Mouse (Mus musculus) MEL (cell line): ENCODE measurements around the gene Usf1. TPM values are rescaled to one million over a fixed set of nuclear protein-coding genes. Genes with fewer than 3 reads are reported as not detected.
A peak's percentile ranks its signal among the peaks of the same experiment; 100 is the strongest.

Experiments
- DNase-seq: peaks from one replicate; pipeline ENCODE4 v3.0.0; 2011; ENCODE audit warnings: low read depth, low spot score
- H3K27ac ChIP-seq: 2 replicates; pipeline ENCODE4 v1.5.1; 2012; ENCODE audit warnings: low read depth, mild to moderate bottlenecking, control low read depth, low read length, moderate library complexity; ENCODE audit not compliant: control insufficient read depth
- H3K27me3 ChIP-seq, 2 experiments: fragments of 150-350 bp in 1 of 2; sonication (generic) in 1 of 2; 2 replicates each; pipeline ENCODE4 v1.6.1; 2012; ENCODE audit warnings: low read length in 2 of 2, mild to moderate bottlenecking in 2 of 2, improper control_type of control experiment in 1 of 2, moderate library complexity in 1 of 2; ENCODE audit not compliant: insufficient read depth in 2 of 2, control insufficient read depth in 1 of 2
- H3K36me3 ChIP-seq, 2 experiments: 2 replicates each; pipeline ENCODE4 v1.6.1; 2012 to 2014; ENCODE audit warnings: low read length in 2 of 2, improper control_type of control experiment in 1 of 2, inconsistent platforms in 1 of 2, mild to moderate bottlenecking in 1 of 2; ENCODE audit not compliant: insufficient read depth in 2 of 2, control insufficient read depth in 1 of 2
- H3K4me1 ChIP-seq, 2 experiments: fragments of 150-350 bp in 1 of 2; sonication (generic) in 1 of 2; 2 replicates each; pipeline ENCODE4 v1.6.1; 2012; ENCODE audit warnings: low read length in 2 of 2, improper control_type of control experiment in 1 of 2, mild to moderate bottlenecking in 1 of 2; ENCODE audit not compliant: insufficient read depth in 2 of 2, control insufficient read depth in 1 of 2
- H3K4me3 ChIP-seq, 2 experiments: fragments of 150-350 bp in 1 of 2; sonication (generic) in 1 of 2; 2 replicates each; pipeline ENCODE4 v1.5.1; 2012; ENCODE audit warnings: low read depth in 2 of 2, low read length in 2 of 2, mild to moderate bottlenecking in 2 of 2, moderate library complexity in 2 of 2, control low read depth in 1 of 2, improper control_type of control experiment in 1 of 2; ENCODE audit not compliant: control insufficient read depth in 1 of 2, insufficient read depth in 1 of 2
- H3K79me2 ChIP-seq: 2 replicates; pipeline ENCODE4 v1.6.1; 2012; ENCODE audit warnings: mild to moderate bottlenecking, low read length, moderate library complexity; ENCODE audit not compliant: control insufficient read depth, poor library complexity, insufficient read depth
- H3K9ac ChIP-seq: 2 replicates; pipeline ENCODE4 v1.6.1; 2012; ENCODE audit warnings: low read depth, mild to moderate bottlenecking, control low read depth, low read length, moderate library complexity; ENCODE audit not compliant: control insufficient read depth, poor library complexity, severe bottlenecking
- H3K9me3 ChIP-seq: fragments of 150-350 bp; sonication (generic); replicated peaks from 2 replicates; pipeline ENCODE4 v1.6.1; 2012; ENCODE audit warnings: mild to moderate bottlenecking, low read length, improper control_type of control experiment, moderate library complexity; ENCODE audit not compliant: insufficient read depth
- BHLHE40 ChIP-seq: IDR thresholded peaks from 2 replicates; pipeline ENCODE4 v1.6.1; 2012; ENCODE audit warnings: low read depth, mild to moderate bottlenecking, inconsistent platforms, low read length, improper control_type of control experiment, borderline replicate concordance
- CHD1 ChIP-seq: IDR thresholded peaks from 2 replicates; pipeline ENCODE4 v1.6.1; 2012; ENCODE audit warnings: low read depth, mild to moderate bottlenecking, inconsistent platforms, low read length, improper control_type of control experiment
- CHD2 ChIP-seq: IDR thresholded peaks from 2 replicates; pipeline ENCODE4 v1.6.1; 2011; ENCODE audit warnings: low read length, improper control_type of control experiment
- CTCF ChIP-seq, 3 experiments: IDR thresholded peaks in 2 of 3; conservative IDR thresholded peaks in 1 of 3; 2 replicates each; pipeline ENCODE4 v1.5.1; 2011 to 2012; ENCODE audit warnings: low read length in 3 of 3, low read depth in 2 of 3, mild to moderate bottlenecking in 2 of 3, improper control_type of control experiment in 1 of 3, inconsistent platforms in 1 of 3, mixed read lengths in 1 of 3, moderate library complexity in 1 of 3; ENCODE audit not compliant: control insufficient read depth in 1 of 3, insufficient read depth in 1 of 3, poor library complexity in 1 of 3, severe bottlenecking in 1 of 3
- E2F4 ChIP-seq: IDR thresholded peaks from 2 replicates; pipeline ENCODE4 v1.6.1; 2011; ENCODE audit warnings: low read depth, low read length, improper control_type of control experiment, borderline replicate concordance
- ELF1 ChIP-seq: IDR thresholded peaks from 2 replicates; pipeline ENCODE4 v1.6.1; 2014; ENCODE audit warnings: low read depth, mild to moderate bottlenecking, inconsistent platforms, low read length, improper control_type of control experiment, moderate library complexity
- EP300 ChIP-seq, 2 experiments: IDR thresholded peaks; 2 replicates each; pipeline ENCODE4 v1.6.1; 2011; ENCODE audit warnings: improper control_type of control experiment in 2 of 2, low read length in 2 of 2, low read depth in 1 of 2, mild to moderate bottlenecking in 1 of 2
- ETS1 ChIP-seq: IDR thresholded peaks from 2 replicates; pipeline ENCODE4 v1.6.1; 2012; ENCODE audit warnings: low read depth, mild to moderate bottlenecking, inconsistent platforms, low read length, improper control_type of control experiment, moderate library complexity
- GABPA ChIP-seq: IDR thresholded peaks from 2 replicates; pipeline ENCODE4 v1.6.1; 2012; ENCODE audit warnings: low read depth, mild to moderate bottlenecking, inconsistent platforms, low read length, improper control_type of control experiment, moderate library complexity
- GATA1 ChIP-seq: IDR thresholded peaks from 2 replicates; pipeline ENCODE4 v1.6.1; 2011; ENCODE audit warnings: low read depth, low read length, improper control_type of control experiment
- HCFC1 ChIP-seq: IDR thresholded peaks from 2 replicates; pipeline ENCODE4 v1.6.1; 2012; ENCODE audit warnings: low read depth, mild to moderate bottlenecking, inconsistent platforms, low read length, improper control_type of control experiment, moderate library complexity
- JUND ChIP-seq: IDR thresholded peaks from 2 replicates; pipeline ENCODE4 v1.6.1; 2011; ENCODE audit warnings: low read depth, mild to moderate bottlenecking, improper control_type of control experiment, low read length
- KAT2A ChIP-seq: conservative IDR thresholded peaks from 2 replicates; pipeline ENCODE4 v1.6.1; 2012; ENCODE audit warnings: low read depth, low read length, improper control_type of control experiment, inconsistent platforms
- MAFK ChIP-seq: IDR thresholded peaks from 2 replicates; pipeline ENCODE4 v1.6.1; 2011; ENCODE audit warnings: low read depth, mild to moderate bottlenecking, low read length, improper control_type of control experiment, borderline replicate concordance
- MAX ChIP-seq: IDR thresholded peaks from 2 replicates; pipeline ENCODE4 v1.6.1; 2011; ENCODE audit warnings: low read length, improper control_type of control experiment
- MAZ ChIP-seq: IDR thresholded peaks from 2 replicates; pipeline ENCODE4 v1.6.1; 2012; ENCODE audit warnings: low read depth, mild to moderate bottlenecking, inconsistent platforms, low read length, improper control_type of control experiment
- MXI1 ChIP-seq: IDR thresholded peaks from 2 replicates; pipeline ENCODE4 v1.6.1; 2011; ENCODE audit warnings: mild to moderate bottlenecking, low read depth, low read length, improper control_type of control experiment
- MYB ChIP-seq: IDR thresholded peaks from 2 replicates; pipeline ENCODE4 v1.6.1; 2011; ENCODE audit warnings: mild to moderate bottlenecking, low read depth, low read length, improper control_type of control experiment
- MYC ChIP-seq: IDR thresholded peaks from 2 replicates; pipeline ENCODE4 v1.6.1; 2011; ENCODE audit warnings: low read depth, mild to moderate bottlenecking, low read length, improper control_type of control experiment, moderate library complexity
- NELFE ChIP-seq: IDR thresholded peaks from 2 replicates; pipeline ENCODE4 v1.6.1; 2011; ENCODE audit warnings: low read depth, low read length, improper control_type of control experiment
- NRF1 ChIP-seq: IDR thresholded peaks from 2 replicates; pipeline ENCODE4 v1.6.1; 2014; ENCODE audit warnings: low read depth, mild to moderate bottlenecking, inconsistent platforms, low read length, improper control_type of control experiment, moderate library complexity; ENCODE audit not compliant: poor library complexity, insufficient read depth, severe bottlenecking
- POLR2A ChIP-seq, 2 experiments: IDR thresholded peaks; 2 replicates each; pipeline ENCODE4 v1.6.1; 2011 to 2012; ENCODE audit warnings: low read length in 2 of 2, mild to moderate bottlenecking in 2 of 2, control low read depth in 1 of 2, improper control_type of control experiment in 1 of 2, low read depth in 1 of 2, moderate library complexity in 1 of 2; ENCODE audit not compliant: control insufficient read depth in 1 of 2, insufficient read depth in 1 of 2, poor library complexity in 1 of 2
- POLR2AphosphoS2 ChIP-seq: IDR thresholded peaks from 2 replicates; pipeline ENCODE4 v1.6.1; 2011; ENCODE audit warnings: low read length, improper control_type of control experiment
- POLR2AphosphoS5 ChIP-seq: IDR thresholded peaks from 2 replicates; pipeline ENCODE4 v1.6.1; 2012; ENCODE audit warnings: low read depth, borderline replicate concordance, mild to moderate bottlenecking, inconsistent platforms, low read length, moderate library complexity, mixed read lengths
- RAD21 ChIP-seq: IDR thresholded peaks from 2 replicates; pipeline ENCODE4 v1.6.1; 2011; ENCODE audit warnings: mild to moderate bottlenecking, low read depth, low read length, improper control_type of control experiment
- RCOR1 ChIP-seq: IDR thresholded peaks from 2 replicates; pipeline ENCODE4 v1.6.1; 2012; ENCODE audit warnings: low read depth, mild to moderate bottlenecking, inconsistent platforms, low read length, improper control_type of control experiment
- SIN3A ChIP-seq: IDR thresholded peaks from 2 replicates; pipeline ENCODE4 v1.6.1; 2012; ENCODE audit warnings: low read length, improper control_type of control experiment, inconsistent platforms
- SMC3 ChIP-seq: IDR thresholded peaks from 2 replicates; pipeline ENCODE4 v1.6.1; 2011; ENCODE audit warnings: low read depth, low read length, improper control_type of control experiment
- TAL1 ChIP-seq: IDR thresholded peaks from 2 replicates; pipeline ENCODE4 v1.6.1; 2012; ENCODE audit warnings: mild to moderate bottlenecking, inconsistent platforms, low read length, moderate library complexity, mixed read lengths
- TBP ChIP-seq: IDR thresholded peaks from 2 replicates; pipeline ENCODE4 v1.8.0; 2011; ENCODE audit warnings: low read depth, low read length, improper control_type of control experiment
- TCF12 ChIP-seq: IDR thresholded peaks from 2 replicates; pipeline ENCODE4 v1.6.1; 2014; ENCODE audit warnings: low read depth, mild to moderate bottlenecking, inconsistent platforms, low read length, improper control_type of control experiment, moderate library complexity
- UBTF ChIP-seq: IDR thresholded peaks from 2 replicates; pipeline ENCODE4 v1.6.1; 2012; ENCODE audit warnings: low read depth, mild to moderate bottlenecking, inconsistent platforms, low read length, improper control_type of control experiment, moderate library complexity, borderline replicate concordance; ENCODE audit not compliant: insufficient read depth
- USF1 ChIP-seq: IDR thresholded peaks from 2 replicates; pipeline ENCODE4 v1.6.1; 2014; ENCODE audit warnings: low read depth, mild to moderate bottlenecking, inconsistent platforms, low read length, improper control_type of control experiment, moderate library complexity
- USF2 ChIP-seq, 2 experiments: IDR thresholded peaks; 2 replicates each; pipeline ENCODE4 v1.6.1; 2011 to 2012; ENCODE audit warnings: improper control_type of control experiment in 2 of 2, low read length in 2 of 2, borderline replicate concordance in 1 of 2, inconsistent platforms in 1 of 2, low read depth in 1 of 2, mild to moderate bottlenecking in 1 of 2; ENCODE audit not compliant: insufficient read depth in 1 of 2
- ZC3H11A ChIP-seq: IDR thresholded peaks from 2 replicates; pipeline ENCODE4 v1.6.1; 2012; ENCODE audit warnings: low read depth, mild to moderate bottlenecking, inconsistent platforms, low read length, improper control_type of control experiment
- ZKSCAN1 ChIP-seq: IDR thresholded peaks from 2 replicates; pipeline ENCODE4 v1.6.1; 2012; ENCODE audit warnings: low read depth, mild to moderate bottlenecking, inconsistent platforms, low read length, improper control_type of control experiment, moderate library complexity
- ZMIZ1 ChIP-seq: IDR thresholded peaks from 2 replicates; pipeline ENCODE4 v1.6.1; 2012; ENCODE audit warnings: low read depth, mild to moderate bottlenecking, inconsistent platforms, low read length, improper control_type of control experiment, moderate library complexity
- polyA plus RNA-seq, 2 experiments: library from polyadenylated mRNA; stranded (reverse) in 1 of 2; unstranded in 1 of 2; fragments of >175 nt in 1 of 2; fragments of >200 nt in 1 of 2; gene quantifications; 2 replicates each; pipeline versions ENCODE4 v1.2.1 to v1.2.4; 2012; ENCODE audit warnings: low replicate concordance in 2 of 2, low read depth in 1 of 2; ENCODE audit not compliant: insufficient read length in 2 of 2, insufficient read depth in 1 of 2, missing spikeins in 1 of 2
- total RNA-seq: library from RNA; depleted of rRNA; stranded (reverse); fragments of 300-350 nt; gene quantifications from 2 replicates; pipeline ENCODE4 v1.2.3, GENCODE M21; 2012

Usf1 gene
- total and polyA plus RNA-seq, 3 experiments, result 55.0 to 56.0 TPM; not detected in 1

DNA sequence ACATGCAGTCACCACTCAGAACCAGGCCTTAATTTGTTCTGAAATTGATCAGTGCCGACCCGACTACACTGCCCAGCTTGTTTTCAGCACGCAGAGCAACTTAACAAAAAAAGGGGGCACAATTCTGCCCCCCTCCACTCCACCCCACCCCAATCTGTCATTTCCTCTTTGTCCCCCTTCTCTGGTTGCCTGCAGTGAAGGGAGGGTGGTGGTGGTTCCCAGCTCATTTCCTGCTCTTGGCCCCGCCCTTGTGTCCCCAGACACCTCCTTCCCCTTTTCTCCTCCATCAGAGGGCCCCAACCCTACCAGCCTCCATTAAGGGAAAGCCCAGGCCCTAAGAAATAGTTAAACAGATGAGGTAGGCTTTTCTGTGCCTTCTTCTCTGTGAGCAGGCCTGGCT is 21.0 kb upstream of the Usf1 start:
- peak; percentile 95 for DNase-seq
- H3K9ac ChIP-seq, result peak overlapping the region; percentile 78
- H3K4me1 ChIP-seq, result peaks cover 0 to 12% of the 10 kb centered on the region in 2 experiments
- no peak for TF ChIP-seq ZC3H11A
- TF ChIP-seq NRF1, result no peak
- TF ChIP-seq RCOR1, result peak; percentile 59; the same call in 1 of the 2 replicates
- TF ChIP-seq CHD2, result no peak
- no peak for TF ChIP-seq GABPA
- no peak for TF ChIP-seq SMC3
- TF ChIP-seq HCFC1, result peak; percentile 78
- TF ChIP-seq KAT2A, result 0 out of 2 replicates have a peak, but pooled peaks have one; percentile 32
- 0 out of 2 replicates have a peak, but pooled peaks have one; percentile 31 for TF ChIP-seq ZMIZ1
- no peak for TF ChIP-seq BHLHE40
- TF ChIP-seq MXI1, result peak; percentile 59; the same call in 1 of the 2 replicates
- TF ChIP-seq MAX, result 0 out of 2 replicates have a peak, but pooled peaks have one; percentile 42
- TF ChIP-seq EP300 (IDR thresholded peaks at IDR 0.05; ENCODE audit: low read depth in 1 of 2, low read length in 2 of 2), result peak in 1 of 2 experiments; percentile 27; a peak in 1 of 4 replicates
- TF ChIP-seq POLR2A (IDR thresholded peaks at IDR 0.05; ENCODE audit: control insufficient read depth in 1 of 2, insufficient read depth in 1 of 2, low read depth in 1 of 2, low read length in 2 of 2, poor library complexity in 1 of 2), result peak; percentile 19 to 63; a peak in 2 of 4 replicates
- no peak for TF ChIP-seq USF1
- TF ChIP-seq CTCF (IDR thresholded peaks at IDR 0.05 in 2 of 3, conservative IDR thresholded peaks at IDR 0.05 in 1 of 3; ENCODE audit: control insufficient read depth in 1 of 3, insufficient read depth in 1 of 3, low read depth in 2 of 3, low read length in 3 of 3, poor library complexity in 1 of 3, severe bottlenecking in 1 of 3), result no peak
- TF ChIP-seq USF2 (IDR thresholded peaks at IDR 0.05; ENCODE audit: borderline replicate concordance in 1 of 2, insufficient read depth in 1 of 2, low read depth in 1 of 2, low read length in 2 of 2), result no peak
- peak; percentile 98 for TF ChIP-seq MAZ
- TF ChIP-seq ZKSCAN1, result no peak
- no peak for TF ChIP-seq GATA1
- no peak for TF ChIP-seq CHD1
- peak; percentile 50; the same call in 1 of the 2 replicates for TF ChIP-seq NELFE
- TF ChIP-seq POLR2AphosphoS5, result no peak
- no peak for TF ChIP-seq MYB
- TF ChIP-seq UBTF, result no peak
- no peak for TF ChIP-seq JUND
- no peak for TF ChIP-seq POLR2AphosphoS2
- no peak for TF ChIP-seq TAL1
- TF ChIP-seq TCF12, result 0 out of 2 replicates have a peak, but pooled peaks have one; percentile 32
- TF ChIP-seq ETS1, result peak; percentile 54; the same call in 1 of the 2 replicates
- TF ChIP-seq TBP, result 0 out of 2 replicates have a peak, but pooled peaks have one; percentile 31
- 0 out of 2 replicates have a peak, but pooled peaks have one; percentile 46 for TF ChIP-seq MYC
- no peak for TF ChIP-seq E2F4
- TF ChIP-seq SIN3A, result peak; percentile 76; the same call in 1 of the 2 replicates
- TF ChIP-seq ELF1, result peak; percentile 70
- TF ChIP-seq MAFK, result no peak
- no peak for TF ChIP-seq RAD21

More for the DNA sequence above, 21.0 kb upstream of the Usf1 start:
- peaks cover 0 to 7% of the 10 kb centered on the region in 2 experiments; a peak in 2 of 4 replicates for H3K36me3 ChIP-seq
- H3K27ac ChIP-seq, result peak overlapping the region; percentile 51
- no peaks in the 10 kb centered on the region for H3K9me3 ChIP-seq
- H3K4me3 ChIP-seq, result peak overlapping the region; percentile 62 to 94
- H3K27me3 ChIP-seq, result no peaks in the 10 kb centered on the region
- H3K79me2 ChIP-seq, result peaks cover 19% of the 10 kb centered on the region
